Mouse (Mus musculus) forebrain, embryonic 10.5 days (tissue): ENCODE measurements around the gene Clip1. TPM values are rescaled to one million over a fixed set of nuclear protein-coding genes. Genes with fewer than 3 reads are reported as not detected.

Experiments used
- DNase-seq: peaks from one replicate; pipeline ENCODE4 v3.0.0-alpha.2; 2017; ENCODE audit warnings: low spot score; ENCODE audit errors: extremely low spot score
- H3K27ac ChIP-seq: fragments of 300-500 bp; sonication (generic); 2 replicates; pipeline ENCODE4 v1.5.1; 2016; ENCODE audit warnings: mild to moderate bottlenecking
- H3K27me3 ChIP-seq: fragments of 300-500 bp; sonication (generic); 2 replicates; pipeline ENCODE4 v1.6.1; 2016; ENCODE audit warnings: mild to moderate bottlenecking; ENCODE audit not compliant: poor library complexity, severe bottlenecking
- H3K36me3 ChIP-seq: fragments of 300-500 bp; sonication (generic); replicated peaks from 2 replicates; pipeline ENCODE4 v1.6.1; 2016; ENCODE audit warnings: mild to moderate bottlenecking, moderate library complexity
- H3K4me1 ChIP-seq: fragments of 300-500 bp; sonication (generic); 2 replicates; pipeline ENCODE4 v1.6.1; 2016
- H3K4me3 ChIP-seq: fragments of 300-500 bp; sonication (generic); 2 replicates; pipeline ENCODE4 v1.5.1; 2016; ENCODE audit warnings: mild to moderate bottlenecking, moderate library complexity
- H3K9me3 ChIP-seq: fragments of 300-500 bp; sonication (generic); 2 replicates; pipeline ENCODE4 v1.6.1; 2016; ENCODE audit warnings: mild to moderate bottlenecking, moderate library complexity
- WGBS: fragments of 180-500 bp; shearing (Covaris S2); methylation state at CpG from one replicate; pipeline ENCODE4 v1.1.7; 2016; 5-methylcytosine and 5-hydroxymethylcytosine counted together
- polyA plus RNA-seq: library from polyadenylated mRNA; unstranded; fragments of >200 nt; fragmentation: Nextera tagmentation; extraction: Ambion mirVana; gene quantifications from 2 replicates; pipeline ENCODE4 v1.2.1, GENCODE M21; 2016

The Clip1 gene
- polyA plus RNA-seq, 1 experiment from 2014 or later, result 55.8 TPM

- Histone ChIP-seq H3K27ac (no peak overlapping the region), H3K4me1 (no peaks in the 10 kb centered on the region), H3K9me3 (no peaks in the 10 kb centered on the region), H3K27me3 (no peaks in the 10 kb centered on the region), H3K4me3 (no peak overlapping the region), H3K36me3 (peaks cover 62% of the 10 kb centered on the region)
- WGBS, result 64% methylated on average over 13 of the region's 13 CpGs
- DNase-seq, result no peak
Measured at GRCm38 (mm10) chr5:123622421-123622820, 62.0 kb downstream of the Clip1 start.

GRCm38 (mm10) chr5:123618558-123618957 is 65.9 kb downstream of the Clip1 start:
- H3K4me1 ChIP-seq, result no peaks in the 10 kb centered on the region
- H3K9me3 ChIP-seq, result no peaks in the 10 kb centered on the region
- 65% methylated on average over 2 of the region's 2 CpGs for WGBS
- DNase-seq, result no peak
- peaks cover 85% of the 10 kb centered on the region for H3K36me3 ChIP-seq
- no peaks in the 10 kb centered on the region for H3K27me3 ChIP-seq
- H3K27ac ChIP-seq, result no peak overlapping the region
- H3K4me3 ChIP-seq, result no peak overlapping the region

DNA sequence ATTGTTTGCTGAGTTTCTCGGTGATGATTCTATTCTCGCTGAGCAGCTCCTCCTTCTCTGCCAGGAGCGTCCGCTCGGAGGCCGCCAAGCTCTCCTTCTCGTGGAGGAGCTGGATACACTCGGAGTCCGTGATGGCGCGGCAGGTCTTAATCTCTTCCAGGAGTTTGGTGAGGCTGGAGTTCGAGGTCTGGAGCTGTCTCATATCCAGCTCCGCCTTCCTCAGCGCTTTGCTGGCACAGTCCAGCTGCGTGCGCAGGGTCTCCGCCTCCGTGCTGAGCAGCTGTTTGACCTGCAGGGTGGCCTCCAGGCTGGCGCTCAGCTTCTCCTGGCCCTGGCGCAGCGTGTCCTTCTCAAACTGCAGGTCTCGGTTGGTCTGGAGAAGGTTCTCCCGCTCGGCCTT is 70.2 kb downstream of the Clip1 start:
- no peak overlapping the region for H3K4me3 ChIP-seq
- no peaks in the 10 kb centered on the region for H3K27me3 ChIP-seq
- no peak for DNase-seq
- H3K27ac ChIP-seq, result no peak overlapping the region
- WGBS, result 94% methylated on average over 24 of the region's 24 CpGs
- H3K4me1 ChIP-seq, result no peaks in the 10 kb centered on the region
- no peaks in the 10 kb centered on the region for H3K9me3 ChIP-seq
- H3K36me3 ChIP-seq, result peaks cover 89% of the 10 kb centered on the region

DNA sequence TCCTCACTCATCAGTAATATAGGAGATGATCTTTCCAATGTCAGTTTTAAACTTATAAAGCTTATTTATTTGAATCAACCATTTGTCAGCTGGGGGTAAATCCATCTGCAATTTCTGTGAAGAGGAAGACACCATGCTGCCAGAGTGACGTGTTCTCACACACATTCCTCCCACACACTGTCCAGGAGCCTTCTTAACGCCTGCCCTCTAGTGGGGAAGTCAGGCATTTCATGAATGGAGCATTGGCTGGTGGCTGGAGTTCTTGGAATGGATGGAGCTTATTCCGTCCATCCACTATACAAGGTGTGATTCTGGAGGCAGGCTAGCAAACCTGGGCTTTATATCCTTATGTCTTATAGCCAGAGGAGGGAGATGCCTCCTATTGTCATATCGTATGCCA is 74.6 kb downstream of the Clip1 start:
- H3K9me3 ChIP-seq, result no peaks in the 10 kb centered on the region
- peak; percentile 59 for DNase-seq
- no peak overlapping the region for H3K4me3 ChIP-seq
- no peak overlapping the region for H3K27ac ChIP-seq
- H3K27me3 ChIP-seq, result no peaks in the 10 kb centered on the region
- 41% methylated on average over 4 of the region's 4 CpGs for WGBS
- peaks cover 95% of the 10 kb centered on the region for H3K36me3 ChIP-seq
- H3K4me1 ChIP-seq, result no peaks in the 10 kb centered on the region

- Histone ChIP-seq H3K9me3 (no peaks in the 10 kb centered on the region), H3K4me3 (no peak overlapping the region), H3K27ac (no peak overlapping the region), H3K27me3 (no peaks in the 10 kb centered on the region), H3K4me1 (no peaks in the 10 kb centered on the region), H3K36me3 (peaks cover 91% of the 10 kb centered on the region)
- WGBS, result 97% methylated on average over 7 of the region's 7 CpGs
- DNase-seq, result no peak
Measured at GRCm38 (mm10) chr5:123609416-123609815, 75.0 kb downstream of the Clip1 start.

DNA sequence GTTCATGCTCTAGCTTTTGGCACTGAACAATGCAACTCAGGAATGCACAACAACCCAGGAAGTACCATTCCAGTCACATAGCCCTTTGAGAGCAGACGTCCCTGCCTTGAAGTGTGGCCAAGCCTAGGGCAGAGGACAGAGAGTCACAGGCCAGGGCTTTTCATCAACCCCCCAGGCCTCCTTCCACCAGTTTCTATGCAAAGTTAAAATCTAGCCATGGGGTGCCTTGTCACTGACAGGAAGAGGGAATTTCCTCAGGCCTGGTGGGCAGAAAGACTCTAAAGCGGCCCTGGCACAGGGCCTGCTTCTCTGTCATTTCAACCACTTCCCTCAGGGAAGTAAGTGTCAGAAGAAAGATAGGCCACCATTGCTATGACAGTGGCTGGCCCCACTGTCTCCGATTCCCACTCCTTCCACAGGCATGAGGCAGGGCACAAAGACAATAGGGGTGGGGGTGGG is 77.2 kb downstream of the Clip1 start:
- Histone ChIP-seq H3K9me3 (no peaks in the 10 kb centered on the region), H3K36me3 (peaks cover 85% of the 10 kb centered on the region), H3K27me3 (no peaks in the 10 kb centered on the region), H3K27ac (no peak overlapping the region), H3K4me1 (no peaks in the 10 kb centered on the region), H3K4me3 (no peak overlapping the region)
- DNase-seq, result no peak
- WGBS, result 81% methylated on average over 3 of the region's 3 CpGs

GRCm38 (mm10) chr5:123603496-123603895 is 80.9 kb downstream of the Clip1 start:
- Histone ChIP-seq H3K27ac (no peak overlapping the region), H3K4me1 (no peaks in the 10 kb centered on the region), H3K27me3 (no peaks in the 10 kb centered on the region), H3K36me3 (peaks cover 84% of the 10 kb centered on the region), H3K4me3 (no peak overlapping the region), H3K9me3 (no peaks in the 10 kb centered on the region)
- no peak for DNase-seq
- WGBS, result 71% methylated on average over 11 of the region's 11 CpGs

- Histone ChIP-seq H3K9me3 (no peaks in the 10 kb centered on the region), H3K4me3 (no peak overlapping the region), H3K27me3 (no peaks in the 10 kb centered on the region), H3K36me3 (peaks cover 81% of the 10 kb centered on the region), H3K27ac (no peak overlapping the region), H3K4me1 (no peaks in the 10 kb centered on the region)
- 91% methylated on average over 6 of the region's 6 CpGs for WGBS
- no peak for DNase-seq
Measured at GRCm38 (mm10) chr5:123602174-123602573, 82.2 kb downstream of the Clip1 start.

GRCm38 (mm10) chr5:123599319-123599718 is 85.1 kb downstream of the Clip1 start:
- DNase-seq, result no peak
- WGBS, result 57% methylated on average over 6 of the region's 6 CpGs
- no peaks in the 10 kb centered on the region for H3K27me3 ChIP-seq
- peaks cover 74% of the 10 kb centered on the region for H3K36me3 ChIP-seq
- H3K9me3 ChIP-seq, result no peaks in the 10 kb centered on the region
- no peak overlapping the region for H3K4me3 ChIP-seq
- no peaks in the 10 kb centered on the region for H3K4me1 ChIP-seq
- H3K27ac ChIP-seq, result no peak overlapping the region

GRCm38 (mm10) chr5:123593622-123594280 is 90.7 kb downstream of the Clip1 start:
- 82% methylated on average over 10 of the region's 10 CpGs for WGBS
- H3K9me3 ChIP-seq, result no peaks in the 10 kb centered on the region
- no peaks in the 10 kb centered on the region for H3K4me1 ChIP-seq
- no peak overlapping the region for H3K4me3 ChIP-seq
- H3K27ac ChIP-seq, result no peak overlapping the region
- no peak for DNase-seq
- H3K36me3 ChIP-seq, result peaks cover 83% of the 10 kb centered on the region
- H3K27me3 ChIP-seq, result no peaks in the 10 kb centered on the region

- peaks cover 68% of the 10 kb centered on the region for H3K36me3 ChIP-seq
- 90% methylated on average over 6 of the region's 6 CpGs for WGBS
Measured at GRCm38 (mm10) chr5:123580043-123580442, 104.4 kb downstream of the Clip1 start.

DNA sequence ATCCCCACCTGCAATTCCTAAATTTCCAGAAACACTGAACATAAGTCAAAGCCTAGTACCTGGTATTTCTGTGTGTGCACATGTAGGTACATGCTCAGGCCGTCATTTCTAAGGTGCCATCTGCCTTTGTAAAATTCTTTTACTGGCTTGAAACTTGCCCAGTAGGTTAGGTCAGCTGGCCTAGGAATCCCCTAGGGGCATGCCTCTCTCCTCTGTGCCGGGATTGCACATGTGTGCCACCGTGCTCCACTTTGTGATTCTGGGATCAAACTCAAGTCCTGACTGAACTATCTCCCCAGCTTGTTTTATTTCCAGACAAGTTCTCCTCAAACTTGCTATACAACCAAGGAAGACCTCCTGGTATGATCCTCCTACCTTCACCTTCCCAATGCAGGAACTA is 107.7 kb downstream of the Clip1 start:
- H3K27ac ChIP-seq, result no peak overlapping the region
- 89% methylated on average over 3 of the region's 3 CpGs for WGBS
- H3K4me3 ChIP-seq, result no peak overlapping the region
- H3K27me3 ChIP-seq, result no peaks in the 10 kb centered on the region
- H3K36me3 ChIP-seq, result peaks cover 46% of the 10 kb centered on the region
- H3K4me1 ChIP-seq, result peaks cover 7% of the 10 kb centered on the region
- DNase-seq, result no peak
- no peaks in the 10 kb centered on the region for H3K9me3 ChIP-seq

More at GRCm38 (mm10) chr5:123580043-123580442, 104.4 kb downstream of the Clip1 start:
- H3K27me3 ChIP-seq, result no peaks in the 10 kb centered on the region
- no peaks in the 10 kb centered on the region for H3K9me3 ChIP-seq
- DNase-seq, result no peak
- no peak overlapping the region for H3K4me3 ChIP-seq
- peaks cover 4% of the 10 kb centered on the region; the same call in 1 of the 2 replicates for H3K4me1 ChIP-seq
- H3K27ac ChIP-seq, result no peak overlapping the region

GRCm38 (mm10) chr5:123573362-123573761 is 111.1 kb downstream of the Clip1 start:
- Histone ChIP-seq H3K4me1 (peaks cover 13% of the 10 kb centered on the region), H3K27me3 (no peaks in the 10 kb centered on the region), H3K27ac (peak overlapping the region; percentile 90), H3K4me3 (peak overlapping the region; percentile 98), H3K9me3 (no peaks in the 10 kb centered on the region), H3K36me3 (peaks cover 36% of the 10 kb centered on the region)
- no peak for DNase-seq
- WGBS, result 65% methylated on average over 8 of the region's 8 CpGs
